In the genomic region with DNA sequence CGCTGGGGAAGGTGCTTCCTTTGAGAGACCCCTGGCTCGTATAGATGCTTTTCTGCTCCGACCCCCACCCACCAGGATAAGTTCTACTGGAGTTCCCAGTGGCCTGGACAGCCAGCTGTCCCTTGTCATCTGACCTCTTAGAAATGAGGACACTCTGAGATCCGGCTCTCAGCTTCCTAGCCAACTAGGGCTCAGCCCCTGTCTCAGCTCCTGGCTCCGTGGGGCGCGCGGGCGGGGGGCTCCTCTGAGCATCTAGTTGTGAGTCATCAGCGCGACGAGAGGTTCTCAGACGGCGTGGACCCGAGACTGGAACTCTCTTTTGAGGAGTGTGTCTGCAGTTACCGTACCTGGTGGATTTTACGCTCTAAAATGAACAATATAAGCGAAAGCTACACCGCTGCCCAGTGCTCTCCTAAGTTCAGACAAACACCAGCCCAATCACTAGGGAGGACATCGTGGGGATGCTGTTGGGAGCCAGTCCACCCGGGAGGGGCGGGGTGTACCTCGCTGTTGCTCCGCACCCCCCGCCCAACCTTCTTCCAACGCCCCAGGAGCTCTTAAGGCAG, we compare ENCODE assay signal across 7 mouse cellular contexts. TPM values are rescaled to one million over a fixed set of nuclear protein-coding genes. Genes with fewer than 3 reads are reported as not detected.
DNase-seq lines count a peak whose midpoint lies in the region; ATAC-seq and TF ChIP-seq lines count a peak whose summit lies in the region.

No protein-coding gene starts in this region.

- H3K9me3 ChIP-seq in forebrain, embryonic 12.5 days = no peaks in the 10 kb centered on the region
- H3K9me3 ChIP-seq in intestine, postnatal 0 days (ENCODE audit: control insufficient read depth) = no peaks in the 10 kb centered on the region
- H3K9me3 ChIP-seq in midbrain, embryonic 12.5 days = no peaks in the 10 kb centered on the region

- DNase-seq in spleen, adult 2 months (ENCODE audit: low read depth in 1 of 2, low spot score in 2 of 2) = no peak
- DNase-seq in spleen, postnatal 4 days (ENCODE audit: low spot score in 2 of 2) = no peak

- WGBS in spleen, adult 2 months = 3% methylated on average over 26 of the region's 26 CpGs
- WGBS in forebrain, embryonic 12.5 days = under 1% methylated on average over 26 of the region's 26 CpGs
- whole genome bisulfite sequencing in intestine, postnatal 0 days = under 1% methylated on average over 26 of the region's 26 CpGs
- under 1% methylated on average over 26 of the region's 26 CpGs for WGBS in midbrain, embryonic 12.5 days

- H3K9ac ChIP-seq in forebrain, embryonic 12.5 days = peak overlapping the region; percentile 55; the same call in 1 of the 2 replicates
- peak overlapping the region; percentile 53; the same call in 1 of the 2 replicates for H3K9ac ChIP-seq in intestine, postnatal 0 days (ENCODE audit: low read depth, low read length)
- peak overlapping the region; percentile 45 for H3K9ac ChIP-seq in midbrain, embryonic 12.5 days (replicated peaks)

- H3K27ac ChIP-seq in spleen, adult 2 months (ENCODE audit: insufficient read depth, low read length) = no peak overlapping the region
- H3K27ac ChIP-seq in forebrain, embryonic 12.5 days = no peak overlapping the region
- no peak overlapping the region for H3K27ac ChIP-seq in intestine, postnatal 0 days (ENCODE audit: low read depth, low read length)
- H3K27ac ChIP-seq in midbrain, embryonic 12.5 days (replicated peaks) = no peak overlapping the region

- peak; percentile 23; the same call in 1 of the 2 replicates for ATAC-seq in forebrain, embryonic 12.5 days (ENCODE audit: low FRiP score)
- peak; percentile 28; the same call in 1 of the 2 replicates for ATAC-seq in intestine, postnatal 0 days
- 0 out of 2 replicates have a peak, but pooled peaks have one; percentile 39 for ATAC-seq in midbrain, embryonic 12.5 days (ENCODE audit: low FRiP score, low read depth)
- ATAC-seq in megakaryocyte progenitor cell, adult 5-6 weeks (replicated peaks; ENCODE audit: poor library complexity) = no peak
- no peak for ATAC-seq in frontal cortex, adult (ENCODE audit: low TSS enrichment)

- TF ChIP-seq POLR2A in spleen, adult 2 months (IDR thresholded peaks at IDR 0.05; ENCODE audit: low read depth, low read length) = no peak

- peak overlapping the region; percentile 3; the same call in 1 of the 2 replicates for H3K4me3 ChIP-seq in spleen, adult 2 months (ENCODE audit: extremely low read depth, insufficient read depth, insufficient read length)
- peak overlapping the region; percentile 68 for H3K4me3 ChIP-seq in forebrain, embryonic 12.5 days (replicated peaks)
- H3K4me3 ChIP-seq in intestine, postnatal 0 days (ENCODE audit: low read depth, low read length) = peak overlapping the region; percentile 61
- H3K4me3 ChIP-seq in midbrain, embryonic 12.5 days = peak overlapping the region; percentile 60

- H3K27me3 ChIP-seq in spleen, adult 2 months (ENCODE audit: control insufficient read depth, insufficient read depth, low read length) = peaks cover 9% of the 10 kb centered on the region
- peaks cover 72% of the 10 kb centered on the region for H3K27me3 ChIP-seq in forebrain, embryonic 12.5 days
- peaks cover 22% of the 10 kb centered on the region for H3K27me3 ChIP-seq in intestine, postnatal 0 days (replicated peaks; ENCODE audit: control insufficient read depth, insufficient read depth, low read length)
- H3K27me3 ChIP-seq in midbrain, embryonic 12.5 days = peaks cover 68% of the 10 kb centered on the region

- H3K36me3 ChIP-seq in spleen, adult 2 months (ENCODE audit: control insufficient read depth, insufficient read depth, low read length) = no peaks in the 10 kb centered on the region
- H3K36me3 ChIP-seq in forebrain, embryonic 12.5 days (replicated peaks) = no peaks in the 10 kb centered on the region
- H3K36me3 ChIP-seq in intestine, postnatal 0 days (ENCODE audit: control insufficient read depth, insufficient read depth) = no peaks in the 10 kb centered on the region
- H3K36me3 ChIP-seq in midbrain, embryonic 12.5 days = no peaks in the 10 kb centered on the region

- H3K4me1 ChIP-seq in spleen, adult 2 months (ENCODE audit: control insufficient read depth, insufficient read depth, insufficient read length) = peaks cover 2% of the 10 kb centered on the region; the same call in 1 of the 2 replicates
- H3K4me1 ChIP-seq in forebrain, embryonic 12.5 days = peaks cover 25% of the 10 kb centered on the region
- H3K4me1 ChIP-seq in intestine, postnatal 0 days (replicated peaks; ENCODE audit: control insufficient read depth, insufficient read depth, low read length) = no peaks in the 10 kb centered on the region
- peaks cover 25% of the 10 kb centered on the region for H3K4me1 ChIP-seq in midbrain, embryonic 12.5 days

- no peak for TF ChIP-seq CTCF in spleen, adult 2 months (IDR thresholded peaks at IDR 0.05; ENCODE audit: extremely low read depth, insufficient read depth, insufficient read length, insufficient replicate concordance)
- no peak for TF ChIP-seq CTCF in intestine, postnatal 0 days (IDR thresholded peaks at IDR 0.05; ENCODE audit: low read depth)

- peak overlapping the region; percentile 100 for H3K4me2 ChIP-seq in forebrain, embryonic 12.5 days
- H3K4me2 ChIP-seq in intestine, postnatal 0 days (replicated peaks; ENCODE audit: low read depth) = peak overlapping the region; percentile 100
- peak overlapping the region; percentile 97 for H3K4me2 ChIP-seq in midbrain, embryonic 12.5 days (replicated peaks)

RNA-seq across cellular contexts. Expression of gene Ank3, which starts 0.3 kb away (rescaled TPM):
- 1.2 and 1.6 TPM in 2 replicates for polyA plus RNA-seq in spleen, adult 2 months (2012; rRNA removed)
- polyA plus RNA-seq in forebrain, embryonic 12.5 days (2016; fragmentation: Nextera tagmentation; extraction: Ambion mirVana) = 64.6 and 68.1 TPM in 2 replicates
- 21.6 and 30.6 TPM in 2 replicates for polyA plus RNA-seq in intestine, postnatal 0 days (2015; fragmentation: Nextera tagmentation; extraction: Ambion mirVana)
- polyA plus RNA-seq in midbrain, embryonic 12.5 days (2016; fragmentation: Nextera tagmentation; extraction: Ambion mirVana) = 86.9 and 95.1 TPM in 2 replicates
- 0.25 TPM in 1 of 2 replicates, not detected in the other for total RNA-seq in megakaryocyte progenitor cell, adult 5-6 weeks (2015)
- total RNA-seq in megakaryocyte progenitor cell, adult 5-6 weeks (2017) = 0.41 TPM in 1 of 2 replicates, not detected in the other

RNA-seq across cellular contexts. Expression of gene Cdk1, which starts 45.5 kb away (rescaled TPM):
- polyA plus RNA-seq in spleen, adult 2 months (2012; rRNA removed) = 19.4 and 19.7 TPM in 2 replicates
- polyA plus RNA-seq in forebrain, embryonic 12.5 days (2016; fragmentation: Nextera tagmentation; extraction: Ambion mirVana) = 380 and 382 TPM in 2 replicates
- 100 and 133 TPM in 2 replicates for polyA plus RNA-seq in intestine, postnatal 0 days (2015; fragmentation: Nextera tagmentation; extraction: Ambion mirVana)
- polyA plus RNA-seq in midbrain, embryonic 12.5 days (2016; fragmentation: Nextera tagmentation; extraction: Ambion mirVana) = 288 and 297 TPM in 2 replicates
- total RNA-seq in megakaryocyte progenitor cell, adult 5-6 weeks (2015) = 118 and 123 TPM in 2 replicates
- 276 and 278 TPM in 2 replicates for total RNA-seq in megakaryocyte progenitor cell, adult 5-6 weeks (2017)

Comparison
In these comparisons a context has a peak if more than half of its experiments do, and no peak if none do; other contexts are left out.
1. H3K4me3 ChIP-seq: peak in every context shown above with its lines; median percentile 68 in forebrain, embryonic 12.5 days; 61 in intestine, postnatal 0 days; 60 in midbrain, embryonic 12.5 days; 3 in spleen, adult 2 months.
2. ATAC-seq: peak in forebrain, embryonic 12.5 days (single experiment), intestine, postnatal 0 days (single experiment) and midbrain, embryonic 12.5 days (single experiment); none in megakaryocyte progenitor cell, adult 5-6 weeks (single experiment) and frontal cortex, adult (single experiment).
3. Peak in every context shown above with its lines, with median percentiles within 50 percentile points of each other: H3K4me2 ChIP-seq and H3K9ac ChIP-seq.